ENCODE assay signal across 11 mouse cellular contexts in genomic region chr14:46317406-46318045, GRCm38 (mm10).
DNase-seq lines count a peak whose midpoint lies in the region; TF ChIP-seq lines count a peak whose summit lies in the region.
"Had no signal": no experiment of that assay in that cellular context is flagged by ENCODE, and none has a peak within 500 bp of the region (broad histone marks: within the 10 kb centered on the region; RNA-seq: fewer than 3 reads in every experiment).

No protein-coding gene starts in this region.

- intact Hi-C loops in gastrocnemius, postnatal 14 days (cut with DNase I; ENCODE audit: low total_unique reads), result no loop called here
- intact Hi-C loops in heart, postnatal 25 days (cut with DNase I), result loop anchor here (2.0 to 10.0 kb wide), 3 partner anchors 69 to 337 kb away; no protein-coding TSS in a partner anchor

- no peak overlapping the region for H3K4me3 ChIP-seq in lung, adult 2 months (replicated peaks; ENCODE audit: extremely low read depth, low read depth, low read length)
- H3K4me3 ChIP-seq: limb, embryonic 12.5 days; neural tube, embryonic 15.5 days had no signal

- DNase-seq in R1 (ENCODE audit: low read depth, low spot score), result peak; percentile 27
- peak; percentile 18 for DNase-seq in gastrocnemius, postnatal 14 days
- DNase-seq in heart, postnatal 25 days (ENCODE audit: low spot score), result peak; percentile 41
- peak; percentile 18 for DNase-seq in lung, adult 2 months
- DNase-seq in testis, postnatal 10 days (ENCODE audit: low spot score), result no peak
- DNase-seq in cerebellum, postnatal 14 days, result no peak
- no peak for DNase-seq in embryo, embryonic 10 days (ENCODE audit: low spot score)
- DNase-seq: cerebellum, adult 2 months; thymus, adult 18-20 months had no signal

- WGBS in lung, adult 2 months, result 26% methylated on average over 16 of the region's 16 CpGs

- TF ChIP-seq CTCF in lung, adult 2 months (IDR thresholded peaks at IDR 0.05; ENCODE audit: insufficient read depth, low read length), result no peak

- no peak for TF ChIP-seq POLR2A in lung, adult 2 months (IDR thresholded peaks at IDR 0.05; ENCODE audit: borderline replicate concordance, extremely low read depth, low read depth, low read length)

- peaks cover 4% of the 10 kb centered on the region; the same call in 1 of the 2 replicates for H3K4me1 ChIP-seq in lung, adult 2 months (ENCODE audit: control insufficient read depth, insufficient read depth, low read length)
- H3K4me1 ChIP-seq: limb, embryonic 12.5 days; neural tube, embryonic 15.5 days had no signal

Comparison
In these comparisons a context has a peak if more than half of its experiments do, and no peak if none do; other contexts are left out.
1. DNase-seq: peak in R1 (single experiment), gastrocnemius, postnatal 14 days (single experiment), heart, postnatal 25 days (single experiment) and lung, adult 2 months (single experiment); none in testis, postnatal 10 days (single experiment), cerebellum, postnatal 14 days (0 of 2) and embryo, embryonic 10 days (single experiment).